Mouse (Mus musculus): ENCODE data around the gene Garnl3.

GRCm38 (mm10) chr2:33058926-33059325 is 72.5 kb downstream of the Garnl3 start:
- TF ChIP-seq MEF2A (IDR thresholded peaks at IDR 0.05; ENCODE audit: borderline replicate concordance, low read depth, low read length) (no peak), POLR2A (IDR thresholded peaks at IDR 0.05; ENCODE audit: low read depth, low read length) (no peak), IRF4 (IDR thresholded peaks at IDR 0.05; ENCODE audit: low read depth, low read length) (no peak), USF1 (IDR thresholded peaks at IDR 0.05; ENCODE audit: low read depth, low read length) (no peak), ZMIZ1 (IDR thresholded peaks at IDR 0.05; ENCODE audit: low read depth, low read length) (no peak), POLR2AphosphoS2 (IDR thresholded peaks at IDR 0.05; ENCODE audit: low read depth, low read length) (no peak), CTCF (conservative IDR thresholded peaks at IDR 0.05 in 1 of 2, IDR thresholded peaks at IDR 0.05 in 1 of 2; ENCODE audit: low read depth in 2 of 2, low read length in 2 of 2) (no peak), MXI1 (IDR thresholded peaks at IDR 0.05; ENCODE audit: low read depth, low read length) (no peak), GABPA (IDR thresholded peaks at IDR 0.05; ENCODE audit: insufficient replicate concordance, low read depth, low read length) (no peak), EP300 (IDR thresholded peaks at IDR 0.05; ENCODE audit: low read length) (no peak)

Data from CH12.LX (cell line).